Mouse (Mus musculus) brain, embryonic 14.5 days (tissue): Measurements from ENCODE around the gene Ncor2. TPM values are rescaled to one million over a fixed set of nuclear protein-coding genes. Genes with fewer than 3 reads are reported as not detected.

ENCODE experiments used
- DNase-seq: peaks from one replicate; pipeline ENCODE4 v3.0.0-alpha.2; 2011; ENCODE audit warnings: low read depth
- CTCF ChIP-seq: fragments of 200-500 bp; IDR thresholded peaks from 2 replicates; pipeline ENCODE4 v1.5.1; 2012; ENCODE audit warnings: inconsistent platforms, mild to moderate bottlenecking, moderate library complexity, borderline replicate concordance; ENCODE audit not compliant: insufficient read depth, insufficient read length; ENCODE audit errors: extremely low read depth
- POLR2A ChIP-seq: fragments of 200-500 bp; IDR thresholded peaks from 2 replicates; pipeline ENCODE4 v1.6.1; 2012; ENCODE audit warnings: mild to moderate bottlenecking, inconsistent platforms, borderline replicate concordance; ENCODE audit not compliant: poor library complexity, insufficient read depth, insufficient read length, severe bottlenecking; ENCODE audit errors: extremely low read depth
- polyA plus RNA-seq: library from polyadenylated mRNA; depleted of rRNA; stranded (reverse); fragments of >200 nt; gene quantifications from 2 replicates; pipeline ENCODE4 v1.2.3, GENCODE M21; 2012

Ncor2 gene
- polyA plus RNA-seq, 1 experiment = 71.5 TPM

DNA sequence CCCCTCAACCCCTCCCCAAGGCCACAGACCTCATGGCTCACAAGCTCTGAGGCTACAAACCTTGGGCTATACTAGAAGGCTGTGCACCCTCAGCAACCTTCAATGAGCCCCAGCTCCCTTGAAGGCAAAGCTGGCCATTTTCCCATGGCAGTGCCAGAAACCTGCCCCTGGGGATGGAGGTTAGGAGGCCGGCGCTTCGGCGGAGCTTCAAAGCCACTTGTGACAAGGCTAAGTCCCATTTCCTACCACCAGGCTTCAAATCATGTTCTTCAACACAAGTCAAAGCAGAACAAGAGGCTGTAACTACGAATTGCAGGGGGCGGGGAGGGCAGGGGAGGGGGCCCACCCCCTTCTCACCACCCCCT, 122.7 kb downstream of the Ncor2 start:
- TF ChIP-seq POLR2A (no peak), CTCF (no peak; the same call in 1 of the 2 replicates)
- peak; percentile 43 for DNase-seq

DNA sequence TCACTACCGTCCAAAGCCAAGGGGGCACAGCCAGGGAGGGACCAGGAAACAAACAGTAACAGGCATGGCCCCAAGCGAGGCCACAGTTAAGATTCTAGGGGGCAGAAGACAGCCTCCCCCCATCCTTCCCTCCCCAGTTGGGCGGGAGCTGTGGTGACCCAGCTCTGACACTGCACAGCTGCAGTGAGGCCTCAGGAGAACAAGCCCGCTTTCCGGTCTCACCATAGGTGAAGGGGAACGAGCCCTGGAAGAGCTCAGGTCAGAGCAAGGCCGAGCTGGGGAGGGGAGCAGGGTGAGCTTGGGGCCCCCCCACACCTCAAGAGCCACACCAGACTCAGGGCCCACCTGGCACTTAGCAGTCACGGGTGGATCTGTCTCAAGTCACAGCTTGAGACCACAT, 123.1 kb downstream of the Ncor2 start:
- no peak for DNase-seq
- no peak for TF ChIP-seq POLR2A
- TF ChIP-seq CTCF = no peak

DNA sequence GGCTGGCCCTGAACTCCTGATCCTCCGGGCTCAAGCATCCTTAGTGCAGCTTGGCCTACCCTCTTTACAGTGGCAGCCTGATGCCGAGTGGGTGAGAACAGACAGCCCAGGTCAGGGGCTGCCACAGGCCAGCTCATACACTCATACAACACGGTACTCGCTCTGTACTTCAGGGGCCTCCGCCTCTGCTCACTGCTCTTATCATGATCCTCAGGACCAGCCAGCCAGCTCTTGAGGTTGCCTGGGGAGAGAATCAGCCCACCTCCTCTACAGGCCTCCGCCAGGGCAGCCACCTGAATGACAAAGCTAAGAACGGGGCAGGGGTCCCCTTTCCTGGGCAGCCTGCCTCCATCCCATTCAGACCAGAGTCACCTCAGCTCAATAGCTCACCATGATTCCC, 125.4 kb downstream of the Ncor2 start:
- TF ChIP-seq POLR2A (no peak), CTCF (no peak)
- DNase-seq = no peak

DNA sequence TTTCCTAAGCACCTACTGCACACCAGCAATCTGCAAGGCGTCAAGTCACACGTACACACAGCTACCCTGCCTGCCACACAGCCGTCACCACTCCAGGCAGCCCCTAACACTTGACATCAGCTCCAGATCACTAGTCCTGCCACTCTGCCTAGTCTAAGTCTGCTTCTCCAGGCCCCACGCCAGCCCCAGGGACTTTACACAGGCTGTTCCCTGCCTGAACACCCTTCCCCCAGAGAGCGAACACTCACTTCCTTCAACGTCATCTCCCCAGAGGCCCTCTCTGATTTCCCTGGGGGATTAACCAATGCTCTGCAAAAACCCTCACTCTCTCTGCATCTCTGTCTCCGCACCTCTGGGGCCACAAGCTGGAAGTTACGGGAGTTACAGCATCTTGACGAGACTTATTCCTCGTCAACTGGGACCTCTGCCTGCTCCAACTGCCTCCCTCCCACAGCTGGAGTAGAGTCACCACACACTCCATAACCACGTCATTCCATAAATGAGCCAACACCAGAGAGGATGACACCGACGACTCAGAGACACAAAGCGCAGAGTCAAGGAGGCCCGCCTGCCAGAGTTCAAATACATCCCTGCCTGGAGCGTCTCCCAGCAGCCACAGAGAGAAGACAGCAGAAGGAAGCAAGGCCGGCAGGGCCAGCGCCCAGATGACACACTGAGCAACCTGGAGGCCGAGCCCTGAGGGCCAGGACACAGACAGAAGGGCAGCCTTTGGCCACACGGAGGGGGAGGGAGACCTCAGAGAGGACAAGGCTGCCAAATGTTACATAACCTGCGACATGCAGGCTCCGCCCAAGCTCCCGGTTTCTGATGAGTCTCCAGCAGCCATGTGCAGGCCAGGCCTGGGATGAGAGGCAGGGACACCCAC, 126.2 kb downstream of the Ncor2 start:
- peak; percentile 63 for DNase-seq
- no peak for TF ChIP-seq CTCF
- no peak for TF ChIP-seq POLR2A

DNA sequence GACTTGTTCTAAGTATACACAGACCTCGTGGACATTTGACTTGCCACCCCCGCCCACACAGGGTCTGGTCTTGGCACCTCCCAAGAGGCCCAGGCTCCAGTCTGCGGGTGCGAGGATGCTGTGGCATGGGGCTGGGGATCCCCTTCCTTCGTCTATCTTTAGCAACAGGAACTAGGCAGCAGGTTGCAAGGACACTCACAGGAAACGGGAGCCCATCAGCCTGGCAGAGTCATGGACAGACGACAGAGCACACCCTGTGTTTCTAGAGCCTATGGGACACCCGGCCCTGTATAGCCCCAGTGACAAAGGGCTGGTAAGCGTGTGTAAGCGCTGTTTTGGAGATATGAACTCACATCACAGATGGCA, 126.8 kb downstream of the Ncor2 start:
- no peak for DNase-seq
- TF ChIP-seq POLR2A (no peak), CTCF (no peak)

DNA sequence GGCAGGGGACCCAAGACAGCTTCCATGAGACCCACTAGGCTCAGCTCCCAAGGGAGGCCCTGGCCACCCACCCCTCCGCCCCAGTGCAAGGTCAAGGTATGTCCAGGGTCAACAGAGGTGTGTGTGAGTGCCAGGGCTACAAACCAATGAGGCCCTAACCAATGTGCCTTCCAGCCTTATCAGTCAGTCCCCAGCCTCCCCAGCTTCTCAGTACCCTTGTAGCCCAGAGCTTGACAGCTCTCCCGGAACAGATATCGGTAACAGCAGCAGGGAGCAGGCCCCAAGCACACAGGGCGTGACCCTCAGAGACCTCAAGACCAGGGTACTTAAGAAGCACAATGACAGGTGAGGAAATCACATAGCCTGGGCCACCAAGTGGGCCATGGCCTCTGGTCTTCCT, 129.5 kb downstream of the Ncor2 start:
- TF ChIP-seq POLR2A (no peak), CTCF (no peak)

DNA sequence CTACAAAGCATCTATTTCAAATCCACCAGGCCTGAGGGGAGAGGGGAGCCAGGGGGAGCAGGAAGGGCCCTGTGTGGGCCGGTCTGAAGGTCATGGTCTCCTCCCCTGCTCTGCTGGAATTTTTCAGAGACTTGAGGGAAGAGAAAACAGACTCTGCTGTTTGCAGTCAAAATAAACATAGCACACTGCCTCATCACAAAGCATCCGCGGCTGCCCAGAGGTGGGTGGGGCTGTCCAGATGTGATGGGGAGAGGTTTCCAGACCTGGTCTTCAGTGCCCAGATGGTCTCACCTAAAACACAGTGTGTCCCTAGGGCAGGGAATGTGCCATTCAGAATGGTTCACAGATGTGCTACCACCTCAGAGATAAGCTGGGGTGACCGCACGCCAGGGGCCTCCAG, 132.6 kb downstream of the Ncor2 start:
- TF ChIP-seq POLR2A (no peak), CTCF (no peak)
- DNase-seq = no peak

More for the DNA sequence above, 129.5 kb downstream of the Ncor2 start:
- no peak for DNase-seq

DNA sequence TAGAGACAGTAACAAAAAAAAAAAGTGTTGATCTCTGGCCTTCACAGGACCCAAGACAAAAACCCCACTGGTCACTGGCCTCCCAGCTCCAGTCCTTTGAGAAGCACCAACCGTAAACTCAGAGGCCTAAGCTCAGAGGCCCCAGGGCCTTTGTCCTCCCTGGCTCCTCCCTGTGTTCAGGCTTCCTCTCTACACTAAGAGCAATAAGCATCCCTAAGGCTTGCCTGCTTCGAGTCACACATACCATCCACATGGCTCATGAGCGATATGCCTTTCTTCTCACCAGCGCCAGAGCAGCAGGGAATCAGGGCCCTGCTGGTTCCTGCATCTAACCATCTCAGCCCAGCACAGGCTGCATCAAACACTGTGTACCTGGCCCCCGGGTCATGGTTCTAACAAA, 133.8 kb downstream of the Ncor2 start:
- DNase-seq = peak; percentile 43
- TF ChIP-seq POLR2A (no peak), CTCF (no peak)

DNA sequence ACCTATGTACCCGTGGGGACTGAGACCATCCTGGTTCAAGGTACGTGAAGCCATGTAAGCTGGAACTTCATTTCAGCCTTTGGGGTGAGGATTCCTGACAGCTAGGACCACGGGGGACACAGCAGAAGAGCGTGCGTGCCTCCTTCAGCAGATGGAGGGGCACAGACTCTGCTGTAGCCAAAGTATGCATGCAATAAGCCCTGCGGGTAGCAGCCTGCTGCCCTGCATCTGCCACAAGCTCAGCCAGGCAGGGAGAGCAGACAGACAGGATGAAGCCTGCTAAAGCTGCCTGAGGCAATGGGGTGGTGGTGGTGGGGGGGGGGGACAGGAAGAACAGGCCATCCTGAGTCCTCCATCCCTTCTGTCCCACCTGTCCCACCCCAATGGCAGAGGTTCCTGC, 135.6 kb downstream of the Ncor2 start:
- peak; percentile 58 for DNase-seq
- TF ChIP-seq CTCF (no peak), POLR2A (no peak)

DNA sequence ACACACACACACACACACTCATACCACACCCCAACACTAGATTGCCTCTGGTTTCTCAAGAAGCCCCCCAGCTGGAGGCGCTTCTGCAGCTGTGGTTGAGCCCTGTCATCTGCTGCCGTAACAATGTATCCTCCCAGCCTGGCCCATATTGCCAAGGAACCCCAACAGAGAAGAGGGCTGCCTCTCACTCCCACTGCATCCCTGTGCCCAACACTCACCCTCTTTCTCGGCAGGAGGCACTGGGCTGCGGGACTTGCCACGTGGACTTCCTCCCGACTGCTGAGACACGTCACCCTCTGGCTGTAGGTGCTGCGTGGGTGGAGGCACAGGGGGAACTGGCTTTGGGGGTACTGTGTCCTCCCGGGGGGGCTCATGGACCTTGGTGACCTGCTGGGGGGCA, 137.4 kb downstream of the Ncor2 start:
- no peak for DNase-seq
- no peak for TF ChIP-seq POLR2A
- TF ChIP-seq CTCF = no peak

DNA sequence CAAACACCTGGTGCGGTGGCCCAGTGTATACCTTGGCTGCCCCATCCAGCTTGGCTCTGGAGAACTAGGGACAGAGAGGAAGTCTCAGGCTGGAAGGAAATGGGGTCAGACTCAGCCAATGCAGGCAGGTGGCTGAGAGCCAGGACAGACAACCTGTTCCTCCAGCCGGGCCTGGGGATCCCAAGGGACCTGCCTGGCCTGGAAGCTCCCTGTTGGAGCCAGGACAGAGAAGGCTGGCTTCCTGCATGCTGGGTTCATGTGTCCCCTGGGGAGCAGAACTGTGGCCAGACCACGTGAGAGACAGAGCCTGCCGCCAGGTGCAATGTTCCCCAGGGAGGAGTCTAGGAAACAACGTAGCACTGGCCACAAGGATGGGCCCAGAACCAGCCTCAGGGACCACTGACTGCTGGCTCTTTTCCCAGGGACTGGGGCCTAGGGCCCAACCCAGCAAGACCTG, 138.9 kb downstream of the Ncor2 start:
- TF ChIP-seq CTCF (no peak), POLR2A (no peak)

More for the DNA sequence above, 138.9 kb downstream of the Ncor2 start:
- DNase-seq = no peak
